10 mouse cellular contexts compared by ENCODE assay signal in genomic region chr11:24083423-24083822, GRCm38 (mm10). TPM values are rescaled to one million over a fixed set of nuclear protein-coding genes. Genes with fewer than 3 reads are reported as not detected.
A peak's percentile ranks its signal among the peaks of the same experiment; 100 is the strongest.
DNase-seq lines count a peak whose midpoint lies in the region; ATAC-seq and TF ChIP-seq lines count a peak whose summit lies in the region.
"Had no signal": no experiment of that assay in that cellular context is flagged by ENCODE, and none has a peak within 500 bp of the region (broad histone marks: within the 10 kb centered on the region; RNA-seq: fewer than 3 reads in every experiment).

No protein-coding gene starts in this region.

- H3K27ac ChIP-seq in heart, postnatal 0 days (ENCODE audit: low read depth): no peak overlapping the region
- peak overlapping the region; percentile 45; the same call in 1 of the 2 replicates for H3K27ac ChIP-seq in forebrain, embryonic 10.5 days
- H3K27ac ChIP-seq in limb, embryonic 11.5 days (replicated peaks; ENCODE audit: low read depth, low read length): 0 out of 2 replicates have a peak overlapping the region, but pooled peaks have one; percentile 21
- H3K27ac ChIP-seq in neural tube, embryonic 13.5 days (replicated peaks): peak overlapping the region; percentile 99

- H3K9ac ChIP-seq in heart, postnatal 0 days (replicated peaks; ENCODE audit: low read depth, low read length): no peak overlapping the region
- H3K9ac ChIP-seq in limb, embryonic 11.5 days (ENCODE audit: low read length): peak overlapping the region; percentile 30; the same call in 1 of the 2 replicates
- H3K9ac ChIP-seq in neural tube, embryonic 13.5 days: peak overlapping the region; percentile 98

- WGBS in heart, postnatal 0 days: 39% methylated on average over 7 of the region's 7 CpGs
- 72% methylated on average over 7 of the region's 7 CpGs for WGBS in forebrain, embryonic 10.5 days
- WGBS in limb, embryonic 11.5 days: 48% methylated on average over 7 of the region's 7 CpGs
- WGBS in neural tube, embryonic 13.5 days: 32% methylated on average over 7 of the region's 7 CpGs

- peaks cover 12% of the 10 kb centered on the region; the same call in 1 of the 2 replicates for H3K36me3 ChIP-seq in heart, postnatal 0 days (replicated peaks; ENCODE audit: control insufficient read depth, insufficient read depth, low read length)
- peaks cover 35% of the 10 kb centered on the region for H3K36me3 ChIP-seq in forebrain, embryonic 10.5 days (replicated peaks)
- H3K36me3 ChIP-seq in limb, embryonic 11.5 days (ENCODE audit: control insufficient read depth, insufficient read depth, low read length): peaks cover 18% of the 10 kb centered on the region; the same call in 1 of the 2 replicates
- H3K36me3 ChIP-seq in neural tube, embryonic 13.5 days: peaks cover 33% of the 10 kb centered on the region

- no peaks in the 10 kb centered on the region for H3K27me3 ChIP-seq in heart, postnatal 0 days (ENCODE audit: control insufficient read depth, insufficient read depth, low read length)
- H3K27me3 ChIP-seq in forebrain, embryonic 10.5 days (ENCODE audit: poor library complexity, severe bottlenecking): peaks cover 50% of the 10 kb centered on the region
- H3K27me3 ChIP-seq in limb, embryonic 11.5 days (ENCODE audit: control insufficient read depth, insufficient read depth, low read length): no peaks in the 10 kb centered on the region
- no peaks in the 10 kb centered on the region for H3K27me3 ChIP-seq in neural tube, embryonic 13.5 days

- no peak for TF ChIP-seq EP300 in heart, postnatal 0 days (IDR thresholded peaks at IDR 0.05; ENCODE audit: low read depth)

- ATAC-seq in heart, postnatal 0 days (ENCODE audit: insufficient read depth, low read depth): no peak
- ATAC-seq in limb, embryonic 11.5 days (ENCODE audit: insufficient number of reproducible peaks, low FRiP score, low TSS enrichment, low read depth): no peak
- ATAC-seq in neural tube, embryonic 13.5 days (ENCODE audit: low read depth): no peak
- ATAC-seq: CD4-positive, CD25-positive, alpha-beta regulatory T cell, adult 4 months had no signal

- no peak for TF ChIP-seq CTCF in heart, postnatal 0 days (IDR thresholded peaks at IDR 0.05; ENCODE audit: low read depth)

- no peaks in the 10 kb centered on the region for H3K9me3 ChIP-seq in heart, postnatal 0 days (replicated peaks; ENCODE audit: control insufficient read depth, low read length)
- H3K9me3 ChIP-seq in forebrain, embryonic 10.5 days: no peaks in the 10 kb centered on the region
- H3K9me3 ChIP-seq in limb, embryonic 11.5 days (ENCODE audit: control insufficient read depth, low read length): no peaks in the 10 kb centered on the region
- no peaks in the 10 kb centered on the region for H3K9me3 ChIP-seq in neural tube, embryonic 13.5 days

- H3K4me2 ChIP-seq in heart, postnatal 0 days (ENCODE audit: low read depth, low read length): peak overlapping the region; percentile 3; the same call in 1 of the 2 replicates
- H3K4me2 ChIP-seq in limb, embryonic 11.5 days (ENCODE audit: low read depth, severe bottlenecking): peak overlapping the region; percentile 40
- peak overlapping the region; percentile 78 for H3K4me2 ChIP-seq in neural tube, embryonic 13.5 days

- peaks cover 18% of the 10 kb centered on the region; the same call in 1 of the 2 replicates for H3K4me1 ChIP-seq in heart, postnatal 0 days (ENCODE audit: control insufficient read depth, insufficient read depth)
- H3K4me1 ChIP-seq in forebrain, embryonic 10.5 days: peaks cover 65% of the 10 kb centered on the region
- H3K4me1 ChIP-seq in limb, embryonic 11.5 days (ENCODE audit: control insufficient read depth, insufficient read depth, low read length): peaks cover 16% of the 10 kb centered on the region; the same call in 1 of the 2 replicates
- peaks cover 68% of the 10 kb centered on the region for H3K4me1 ChIP-seq in neural tube, embryonic 13.5 days (replicated peaks)

- H3K4me3 ChIP-seq in heart, postnatal 0 days (ENCODE audit: low read depth, low read length): no peak overlapping the region
- peak overlapping the region; percentile 75; the same call in 1 of the 2 replicates for H3K4me3 ChIP-seq in forebrain, embryonic 10.5 days
- H3K4me3 ChIP-seq in limb, embryonic 11.5 days (ENCODE audit: low read depth, low read length): 0 out of 2 replicates have a peak overlapping the region, but pooled peaks have one; percentile 15
- peak overlapping the region; percentile 81 for H3K4me3 ChIP-seq in neural tube, embryonic 13.5 days

- no peak for DNase-seq in heart, postnatal 0 days (ENCODE audit: low spot score)
- DNase-seq in heart, postnatal 4 days: no peak
- no peak for DNase-seq in forebrain, embryonic 10.5 days (ENCODE audit: extremely low spot score, low spot score)
- no peak for DNase-seq in limb, embryonic 11.5 days (ENCODE audit: low spot score)
- no peak for DNase-seq in adrenal gland, adult 2 months
- DNase-seq in urinary bladder, postnatal 4 days (ENCODE audit: low spot score in 2 of 2): no peak
- DNase-seq in embryo, embryonic 10.5 days (ENCODE audit: low spot score): no peak
- DNase-seq: adrenal gland, postnatal 36 days had no signal

RNA-seq across cellular contexts. Expression of gene Bcl11a, which starts 5.6 kb away (rescaled TPM):
- 4.1 and 7.1 TPM in 2 replicates for total RNA-seq in heart, postnatal 0 days (2014; rRNA removed; ENCODE audit: low replicate concordance)
- 7.4 and 8.2 TPM in 2 replicates for polyA plus RNA-seq in heart, postnatal 0 days (2015; fragmentation: Nextera tagmentation; extraction: Ambion mirVana)
- 10 to 100 TPM in 1 of 2 experiments, 1 to 10 TPM in 1; 8.4 to 10.3 TPM for total RNA-seq in heart, postnatal 4 days (2021)
- polyA plus RNA-seq in forebrain, embryonic 10.5 days (2016; fragmentation: Nextera tagmentation; extraction: Ambion mirVana): 37.6 and 44.1 TPM in 2 replicates
- polyA plus RNA-seq in limb, embryonic 11.5 days (2014; fragmentation: Nextera tagmentation; extraction: Ambion mirVana): 95.2 and 98.4 TPM in 2 replicates
- polyA plus RNA-seq in neural tube, embryonic 13.5 days (2015; fragmentation: Nextera tagmentation; extraction: Ambion mirVana): 125 and 131 TPM in 2 replicates
- total RNA-seq in adrenal gland, adult 2 months (2021): 1 to 10 TPM; 4.3 to 5.9 TPM
- 0.80 and 0.81 TPM in 2 replicates for polyA plus RNA-seq in adrenal gland, adult 2 months (2012; rRNA removed)

RNA-seq across cellular contexts. Expression of gene A830031A19Rik, which starts 8.6 kb away (rescaled TPM):
- total RNA-seq in heart, postnatal 0 days (2014; rRNA removed; ENCODE audit: low replicate concordance): not detected in 2 replicates
- not detected in 2 replicates for polyA plus RNA-seq in heart, postnatal 0 days (2015; fragmentation: Nextera tagmentation; extraction: Ambion mirVana)
- not detected for total RNA-seq in heart, postnatal 4 days (2021)
- polyA plus RNA-seq in forebrain, embryonic 10.5 days (2016; fragmentation: Nextera tagmentation; extraction: Ambion mirVana): not detected in 2 replicates
- not detected in 2 replicates for polyA plus RNA-seq in limb, embryonic 11.5 days (2014; fragmentation: Nextera tagmentation; extraction: Ambion mirVana)
- polyA plus RNA-seq in neural tube, embryonic 13.5 days (2015; fragmentation: Nextera tagmentation; extraction: Ambion mirVana): not detected in 2 replicates
- total RNA-seq in adrenal gland, adult 2 months (2021): not detected
- polyA plus RNA-seq in adrenal gland, adult 2 months (2012; rRNA removed): not detected in 2 replicates
- total RNA-seq: adrenal gland, postnatal 36 days had no signal
- polyA plus RNA-seq: CD4-positive, CD25-positive, alpha-beta regulatory T cell, adult 4 months had no signal

Comparison
In these comparisons a context has a peak if more than half of its experiments do, and no peak if none do; other contexts are left out.
1. H3K4me2 ChIP-seq: peak in every context shown above with its lines; median percentile 78 in neural tube, embryonic 13.5 days; 40 in limb, embryonic 11.5 days; 3 in heart, postnatal 0 days.